Mouse (Mus musculus) neutrophil, adult 5-6 weeks (primary cell): ENCODE measurements at regions not wholly inside any gene's neighbourhood (a gene's known extent, or its start where the extent isn't known, plus 50 kb on each side); places are given as distances from the start of the nearest gene placed in this dataset.
"Not testable (repeated sequence)": the region's sequence is repeated elsewhere in the genome, so short reads cannot be mapped to it uniquely, and the experiment has no call there.

Experiments
- ATAC-seq: fragments of 151-379, 151-347 bp; 2 replicates; pipeline ENCODE4 v1.8.0; 2017; ENCODE audit warnings: mild to moderate bottlenecking, moderate TSS enrichment; ENCODE audit not compliant: insufficient number of reproducible peaks, poor library complexity, low FRiP score, severe bottlenecking; ENCODE audit errors: extremely low read depth

- no peak for ATAC-seq
These were observed 83.5 kb upstream of the Xcl1 start for GRCm38 (mm10) chr1:165018692-165019309.

- no peak for ATAC-seq
These were observed 82.9 kb upstream of the Xcl1 start for GRCm38 (mm10) chr1:165018236-165018635.

GRCm38 (mm10) chr1:165017793-165018192 is 82.5 kb upstream of the Xcl1 start:
- ATAC-seq: no peak

- no peak for ATAC-seq
These were observed 79.0 kb upstream of the Xcl1 start for GRCm38 (mm10) chr1:165014328-165014727.

GRCm38 (mm10) chr1:165013428-165013827 is 78.1 kb upstream of the Xcl1 start:
- no peak for ATAC-seq

GRCm38 (mm10) chr1:165012376-165012775 is 77.0 kb upstream of the Xcl1 start:
- ATAC-seq: no peak

GRCm38 (mm10) chr1:164999515-164999914 is 64.2 kb upstream of the Xcl1 start:
- ATAC-seq: no peak

- no peak for ATAC-seq
These were observed 63.3 kb upstream of the Xcl1 start for GRCm38 (mm10) chr1:164998621-164999020.

GRCm38 (mm10) chr1:164997660-164998059 is 62.3 kb upstream of the Xcl1 start:
- ATAC-seq: no peak

- no peak for ATAC-seq
These were observed 58.9 kb upstream of the Xcl1 start for GRCm38 (mm10) chr1:164994247-164994660.

- not testable (repeated sequence) for ATAC-seq
These were observed 58.0 kb upstream of the Xcl1 start for GRCm38 (mm10) chr1:164993175-164993875.

- ATAC-seq: no peak
These were observed 53.7 kb upstream of the Xcl1 start for GRCm38 (mm10) chr1:164988982-164989381.

- ATAC-seq: no peak
These were observed 52.9 kb upstream of the Xcl1 start for GRCm38 (mm10) chr1:164988191-164988590.

- ATAC-seq: not testable (repeated sequence)
These were observed 50.2 kb upstream of the Xcl1 start for GRCm38 (mm10) chr1:164985521-164985920.
